Mouse (Mus musculus): ENCODE measurements around the gene Ermp1. TPM values are rescaled to one million over a fixed set of nuclear protein-coding genes. Genes with fewer than 3 reads are reported as not detected.

Gene Ermp1
- polyA plus RNA-seq, 1 experiment from 2014 or later, result 5.3 TPM

DNA sequence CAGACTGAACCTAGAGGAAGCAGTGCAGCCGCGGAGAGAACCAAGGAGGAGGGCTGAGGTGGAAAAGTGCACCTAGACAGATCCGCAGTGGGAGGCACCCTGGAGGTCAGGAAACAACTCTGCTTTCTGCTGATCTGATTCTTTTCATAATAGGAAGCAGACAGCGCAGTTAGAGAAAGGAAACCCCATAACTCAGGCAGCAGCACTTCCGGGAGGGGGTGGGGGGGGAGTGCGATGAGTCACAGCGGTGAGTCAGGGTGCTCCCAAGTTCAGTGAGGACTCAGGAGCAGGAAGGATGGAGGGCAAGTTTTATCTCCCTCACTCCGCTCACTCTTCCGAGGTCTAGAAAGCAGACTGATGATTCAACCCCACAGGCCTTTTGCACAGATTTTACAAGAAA is 7.2 kb downstream of the Ermp1 start:
- DNase-seq (ENCODE audit: low spot score) (no peak), ATAC-seq (no peak)
- Histone ChIP-seq H3K36me3 (ENCODE audit: control insufficient read depth, insufficient read depth, low read length) (no peaks in the 10 kb centered on the region), H3K4me2 (ENCODE audit: low read length) (no peak overlapping the region), H3K27me3 (replicated peaks; ENCODE audit: control insufficient read depth, insufficient read depth, low read length) (no peaks in the 10 kb centered on the region), H3K4me1 (ENCODE audit: control insufficient read depth, insufficient read depth, low read length) (no peaks in the 10 kb centered on the region), H3K9me3 (replicated peaks; ENCODE audit: control insufficient read depth, low read length) (no peaks in the 10 kb centered on the region), H3K27ac (ENCODE audit: low read depth, low read length) (no peak overlapping the region), H3K9ac (ENCODE audit: low read length) (no peak overlapping the region), H3K4me3 (ENCODE audit: low read depth, low read length) (no peak overlapping the region)
- 61% methylated on average over 8 of the region's 9 CpGs for WGBS

DNA sequence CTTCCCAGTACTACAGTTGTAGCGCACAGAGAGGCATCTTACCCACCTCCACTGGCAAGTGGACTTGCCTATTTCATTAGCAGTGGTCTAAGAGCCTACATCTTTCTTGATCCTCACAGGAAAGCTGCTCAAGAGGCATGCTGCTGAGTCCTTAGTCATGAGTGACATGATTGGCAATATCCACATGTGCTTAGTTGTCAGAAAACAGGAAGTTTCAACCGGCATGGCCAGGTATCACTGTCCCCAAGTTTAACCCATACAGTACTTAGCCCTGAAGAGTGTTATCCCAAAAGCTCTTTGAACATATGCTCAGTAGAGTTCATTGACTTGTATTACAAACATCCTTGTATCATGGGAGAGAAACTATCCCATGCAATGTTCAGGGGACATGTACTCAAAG is 36.1 kb downstream of the Ermp1 start:
- Histone ChIP-seq H3K4me1 (ENCODE audit: control insufficient read depth, insufficient read depth, low read length) (no peaks in the 10 kb centered on the region), H3K9me3 (replicated peaks; ENCODE audit: control insufficient read depth, low read length) (no peaks in the 10 kb centered on the region), H3K9ac (ENCODE audit: low read length) (no peak overlapping the region), H3K27ac (ENCODE audit: low read depth, low read length) (no peak overlapping the region), H3K4me2 (ENCODE audit: low read length) (no peak overlapping the region), H3K36me3 (ENCODE audit: control insufficient read depth, insufficient read depth, low read length) (peaks cover 14% of the 10 kb centered on the region), H3K4me3 (ENCODE audit: low read depth, low read length) (no peak overlapping the region), H3K27me3 (replicated peaks; ENCODE audit: control insufficient read depth, insufficient read depth, low read length) (no peaks in the 10 kb centered on the region)
- DNase-seq (ENCODE audit: low spot score), result no peak
- no peak for ATAC-seq
- 89% methylated on average over 2 of the region's 2 CpGs for WGBS

DNA sequence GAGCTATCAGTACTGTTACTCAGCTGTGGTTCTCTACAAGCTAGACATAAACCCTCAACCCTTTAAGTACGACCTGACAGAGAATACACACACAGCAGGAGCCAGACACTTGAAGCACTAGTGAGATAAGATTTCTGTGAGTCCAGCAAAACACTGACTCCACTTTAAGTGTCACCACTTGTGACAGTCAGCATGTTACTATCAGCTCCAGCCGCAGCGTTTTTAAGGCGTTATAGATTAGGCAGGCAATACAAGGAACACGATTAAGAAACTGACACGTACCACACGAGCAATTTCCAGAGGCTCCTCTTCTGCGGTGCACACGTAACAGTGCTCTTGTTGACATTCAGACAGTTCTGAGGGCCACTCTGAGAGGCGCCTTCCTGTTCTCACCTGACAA is 37.3 kb downstream of the Ermp1 start:
- ATAC-seq, result no peak
- DNase-seq (ENCODE audit: low spot score), result no peak
- Histone ChIP-seq H3K27me3 (replicated peaks; ENCODE audit: control insufficient read depth, insufficient read depth, low read length) (no peaks in the 10 kb centered on the region), H3K4me3 (ENCODE audit: low read depth, low read length) (no peak overlapping the region), H3K4me2 (ENCODE audit: low read length) (no peak overlapping the region), H3K9me3 (replicated peaks; ENCODE audit: control insufficient read depth, low read length) (no peaks in the 10 kb centered on the region), H3K27ac (ENCODE audit: low read depth, low read length) (no peak overlapping the region), H3K9ac (ENCODE audit: low read length) (no peak overlapping the region), H3K36me3 (ENCODE audit: control insufficient read depth, insufficient read depth, low read length) (peaks cover 12% of the 10 kb centered on the region), H3K4me1 (ENCODE audit: control insufficient read depth, insufficient read depth, low read length) (no peaks in the 10 kb centered on the region)
- WGBS, result 89% methylated on average over 10 of the region's 10 CpGs

DNA sequence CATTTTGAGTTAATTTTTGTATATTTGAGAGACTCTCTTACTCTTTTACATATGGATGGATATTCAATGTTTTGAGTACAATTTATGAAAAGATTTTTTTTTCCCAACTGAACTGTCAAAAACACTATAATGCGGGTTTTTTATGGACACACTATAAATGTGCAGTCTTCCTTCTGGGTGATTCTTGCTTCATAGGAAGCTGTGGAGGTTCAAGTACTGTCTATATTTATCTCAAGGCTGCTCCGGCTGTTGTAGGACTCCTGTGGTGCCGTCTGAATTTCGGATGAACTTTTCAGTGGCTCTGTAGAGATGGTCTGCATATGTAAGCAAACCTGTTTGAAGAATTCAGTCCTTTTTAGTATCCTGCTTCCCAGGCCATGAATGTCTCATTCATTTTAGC is 40.0 kb downstream of the Ermp1 start:
- ATAC-seq (no peak), DNase-seq (ENCODE audit: low spot score) (no peak)
- H3K4me2 ChIP-seq (ENCODE audit: low read length), result no peak overlapping the region
- no peak overlapping the region for H3K27ac ChIP-seq (ENCODE audit: low read depth, low read length)
- WGBS, result 89% methylated on average over 4 of the region's 4 CpGs
- H3K27me3 ChIP-seq (replicated peaks; ENCODE audit: control insufficient read depth, insufficient read depth, low read length), result no peaks in the 10 kb centered on the region
- H3K9me3 ChIP-seq (replicated peaks; ENCODE audit: control insufficient read depth, low read length), result no peaks in the 10 kb centered on the region
- H3K9ac ChIP-seq (ENCODE audit: low read length), result no peak overlapping the region
- H3K4me1 ChIP-seq (ENCODE audit: control insufficient read depth, insufficient read depth, low read length), result no peaks in the 10 kb centered on the region
- peaks cover 18% of the 10 kb centered on the region for H3K36me3 ChIP-seq (ENCODE audit: control insufficient read depth, insufficient read depth, low read length)
- no peak overlapping the region for H3K4me3 ChIP-seq (ENCODE audit: low read depth, low read length)

DNA sequence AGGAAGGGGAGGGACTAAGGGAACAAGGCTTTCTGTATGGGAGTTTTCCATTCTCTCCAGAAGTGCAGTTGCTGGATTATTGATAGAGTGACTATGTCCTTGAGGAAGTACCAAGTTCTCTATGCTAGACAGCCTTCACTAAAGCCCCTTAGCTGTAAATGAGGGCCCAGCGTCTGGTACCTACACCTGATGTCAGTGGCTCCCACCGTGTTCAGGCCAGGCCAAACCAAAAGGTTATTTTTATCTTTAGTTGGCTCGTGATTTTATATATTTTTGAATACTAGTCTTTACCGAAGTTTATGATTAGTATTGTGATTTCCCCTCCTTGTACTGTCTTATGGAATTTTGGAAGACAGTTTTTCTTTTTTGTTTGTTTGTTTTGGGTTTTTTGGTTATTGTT is 40.7 kb downstream of the Ermp1 start:
- no peak for ATAC-seq
- Histone ChIP-seq H3K9ac (ENCODE audit: low read length) (no peak overlapping the region), H3K4me3 (ENCODE audit: low read depth, low read length) (no peak overlapping the region)

DNA sequence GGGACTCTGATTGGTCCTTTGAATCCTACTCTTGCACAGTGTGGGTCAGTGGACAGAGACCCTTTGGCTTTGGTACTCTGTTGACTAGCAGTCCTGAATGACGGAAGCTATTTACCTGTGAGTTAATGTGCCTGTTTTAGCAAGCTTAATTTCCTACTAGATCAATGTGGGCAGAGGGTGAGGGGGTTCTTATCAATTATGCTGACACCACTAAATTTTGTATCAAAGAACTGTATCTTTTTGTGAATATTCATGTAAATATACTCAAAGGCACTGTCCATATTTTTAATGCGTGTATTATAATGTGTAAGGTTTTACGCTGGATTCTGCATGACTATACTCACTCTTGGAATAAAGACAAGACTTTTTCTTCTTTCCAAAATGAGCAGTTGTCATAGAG is 43.6 kb downstream of the Ermp1 start:
- Histone ChIP-seq H3K27me3 (replicated peaks; ENCODE audit: control insufficient read depth, insufficient read depth, low read length) (no peaks in the 10 kb centered on the region), H3K27ac (ENCODE audit: low read depth, low read length) (no peak overlapping the region), H3K4me3 (ENCODE audit: low read depth, low read length) (no peak overlapping the region), H3K4me2 (ENCODE audit: low read length) (no peak overlapping the region), H3K36me3 (ENCODE audit: control insufficient read depth, insufficient read depth, low read length) (peaks cover 34% of the 10 kb centered on the region), H3K4me1 (ENCODE audit: control insufficient read depth, insufficient read depth, low read length) (no peaks in the 10 kb centered on the region), H3K9me3 (replicated peaks; ENCODE audit: control insufficient read depth, low read length) (no peaks in the 10 kb centered on the region), H3K9ac (ENCODE audit: low read length) (no peak overlapping the region)
- DNase-seq (ENCODE audit: low spot score), result no peak
- no peak for ATAC-seq
- WGBS, result 90% methylated on average over 3 of the region's 3 CpGs

More for the DNA sequence above, 40.7 kb downstream of the Ermp1 start:
- peaks cover 25% of the 10 kb centered on the region for H3K36me3 ChIP-seq (ENCODE audit: control insufficient read depth, insufficient read depth, low read length)
- no peak overlapping the region for H3K4me2 ChIP-seq (ENCODE audit: low read length)
- WGBS, result 93% methylated on average over 4 of the region's 4 CpGs
- no peak for DNase-seq (ENCODE audit: low spot score)
- no peak overlapping the region for H3K27ac ChIP-seq (ENCODE audit: low read depth, low read length)
- H3K4me1 ChIP-seq (ENCODE audit: control insufficient read depth, insufficient read depth, low read length), result no peaks in the 10 kb centered on the region
- no peaks in the 10 kb centered on the region for H3K9me3 ChIP-seq (replicated peaks; ENCODE audit: control insufficient read depth, low read length)
- no peaks in the 10 kb centered on the region for H3K27me3 ChIP-seq (replicated peaks; ENCODE audit: control insufficient read depth, insufficient read depth, low read length)

DNA sequence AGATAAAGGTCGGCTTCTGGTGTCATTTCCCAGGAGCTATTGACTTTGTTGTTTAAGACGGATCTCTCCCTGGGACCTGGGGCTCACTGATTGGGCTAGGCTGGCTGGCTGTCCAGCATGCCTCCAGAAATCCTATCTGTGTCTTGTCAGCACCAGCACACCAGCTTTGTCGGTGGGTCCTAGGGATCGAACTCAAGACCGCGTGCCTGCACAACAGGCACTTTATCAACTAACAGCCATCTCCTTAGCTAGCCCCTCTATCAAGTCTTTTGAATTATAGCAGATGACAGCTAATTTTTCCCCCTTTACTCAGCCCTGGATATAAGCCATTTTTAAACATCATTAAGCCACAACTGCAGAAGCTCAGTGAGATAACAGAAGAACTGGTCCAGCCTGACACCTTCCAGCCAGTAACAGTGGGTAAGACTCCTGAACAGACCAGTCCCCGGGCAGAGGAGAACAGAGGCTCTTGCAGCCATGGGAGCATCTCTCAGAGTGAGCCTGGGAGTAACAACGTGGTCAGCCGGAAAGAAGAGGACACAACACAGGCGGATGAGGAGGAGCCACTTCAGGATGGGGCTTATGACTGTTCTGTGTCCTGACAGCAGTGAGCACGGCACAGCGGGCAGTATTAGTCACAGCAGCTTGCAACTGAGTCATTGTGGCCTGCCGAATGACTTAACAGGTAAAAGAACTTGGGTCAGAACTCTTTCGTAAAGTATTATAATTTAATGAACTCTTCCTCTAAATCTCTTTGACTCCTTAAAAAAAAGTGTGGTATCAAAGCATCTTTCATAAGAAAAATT is 44.5 kb downstream of the Ermp1 start:
- no peaks in the 10 kb centered on the region for H3K27me3 ChIP-seq (replicated peaks; ENCODE audit: control insufficient read depth, insufficient read depth, low read length)
- H3K36me3 ChIP-seq (ENCODE audit: control insufficient read depth, insufficient read depth, low read length), result peaks cover 43% of the 10 kb centered on the region
- H3K4me2 ChIP-seq (ENCODE audit: low read length), result no peak overlapping the region
- no peak overlapping the region for H3K4me3 ChIP-seq (ENCODE audit: low read depth, low read length)
- no peak overlapping the region for H3K9ac ChIP-seq (ENCODE audit: low read length)
- no peak for DNase-seq (ENCODE audit: low spot score)
- 90% methylated on average over 14 of the region's 14 CpGs for WGBS
- H3K27ac ChIP-seq (ENCODE audit: low read depth, low read length), result no peak overlapping the region
- ATAC-seq, result no peak
- H3K9me3 ChIP-seq (replicated peaks; ENCODE audit: control insufficient read depth, low read length), result no peaks in the 10 kb centered on the region
- H3K4me1 ChIP-seq (ENCODE audit: control insufficient read depth, insufficient read depth, low read length), result no peaks in the 10 kb centered on the region

DNA sequence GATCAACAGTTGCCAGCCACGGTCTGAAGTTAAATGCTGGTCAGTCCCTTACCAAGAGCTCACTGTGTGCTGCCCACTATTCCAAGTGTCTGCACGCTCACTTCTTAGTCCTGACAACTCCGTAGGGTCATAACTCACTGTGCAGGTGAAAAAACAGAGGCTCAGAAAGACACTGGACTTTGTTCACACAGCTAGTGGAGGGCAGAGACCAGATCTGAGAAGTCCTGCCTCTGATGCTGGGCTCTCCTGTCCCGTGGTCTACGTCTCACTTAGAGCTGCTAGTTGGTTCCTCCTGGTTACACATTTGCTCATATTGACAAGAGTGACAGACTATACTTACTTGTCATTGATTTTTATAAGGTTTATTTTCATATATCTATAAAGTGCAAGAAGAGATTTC is 49.2 kb downstream of the Ermp1 start:
- H3K9me3 ChIP-seq (replicated peaks; ENCODE audit: control insufficient read depth, low read length), result no peaks in the 10 kb centered on the region
- H3K27me3 ChIP-seq (replicated peaks; ENCODE audit: control insufficient read depth, insufficient read depth, low read length), result no peaks in the 10 kb centered on the region
- ATAC-seq (no peak), DNase-seq (ENCODE audit: low spot score) (no peak)
- 94% methylated on average over 5 of the region's 5 CpGs for WGBS
- no peak overlapping the region for H3K9ac ChIP-seq (ENCODE audit: low read length)
- H3K4me1 ChIP-seq (ENCODE audit: control insufficient read depth, insufficient read depth, low read length), result no peaks in the 10 kb centered on the region
- no peak overlapping the region for H3K27ac ChIP-seq (ENCODE audit: low read depth, low read length)
- no peak overlapping the region for H3K4me2 ChIP-seq (ENCODE audit: low read length)
- peaks cover 70% of the 10 kb centered on the region for H3K36me3 ChIP-seq (ENCODE audit: control insufficient read depth, insufficient read depth, low read length)
- no peak overlapping the region for H3K4me3 ChIP-seq (ENCODE audit: low read depth, low read length)

DNA sequence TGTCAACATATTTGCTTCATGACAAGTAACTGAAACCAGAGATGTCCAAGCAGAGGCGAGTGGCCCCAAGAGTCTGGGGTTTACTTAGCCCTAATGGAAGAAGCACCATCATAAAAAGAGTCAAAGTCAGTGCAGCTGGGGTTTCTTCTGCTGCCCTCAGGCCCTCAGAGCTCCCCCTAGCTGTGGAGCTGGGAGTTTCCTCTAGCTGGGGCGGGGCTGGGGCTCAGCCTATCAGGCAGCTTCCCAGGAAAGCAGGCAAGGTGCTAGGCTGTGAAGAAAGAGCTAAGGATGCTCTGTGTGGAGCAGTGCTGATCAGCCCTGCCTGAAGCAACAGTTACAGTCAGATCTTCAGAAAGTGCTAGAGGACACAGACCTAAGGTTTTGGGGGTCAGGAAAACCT is 51.2 kb downstream of the Ermp1 start:
- Histone ChIP-seq H3K36me3 (ENCODE audit: control insufficient read depth, insufficient read depth, low read length) (peaks cover 51% of the 10 kb centered on the region), H3K27ac (ENCODE audit: low read depth, low read length) (no peak overlapping the region), H3K4me3 (ENCODE audit: low read depth, low read length) (no peak overlapping the region), H3K27me3 (replicated peaks; ENCODE audit: control insufficient read depth, insufficient read depth, low read length) (no peaks in the 10 kb centered on the region), H3K4me1 (ENCODE audit: control insufficient read depth, insufficient read depth, low read length) (no peaks in the 10 kb centered on the region), H3K9ac (ENCODE audit: low read length) (no peak overlapping the region), H3K9me3 (replicated peaks; ENCODE audit: control insufficient read depth, low read length) (no peaks in the 10 kb centered on the region), H3K4me2 (ENCODE audit: low read length) (no peak overlapping the region)
- ATAC-seq (no peak), DNase-seq (ENCODE audit: low spot score) (no peak)
- WGBS, result 95% methylated on average over 2 of the region's 2 CpGs

Measured in forebrain, embryonic 14.5 days (tissue).